20 mouse cellular contexts compared by ENCODE assay signal in the genomic region with DNA sequence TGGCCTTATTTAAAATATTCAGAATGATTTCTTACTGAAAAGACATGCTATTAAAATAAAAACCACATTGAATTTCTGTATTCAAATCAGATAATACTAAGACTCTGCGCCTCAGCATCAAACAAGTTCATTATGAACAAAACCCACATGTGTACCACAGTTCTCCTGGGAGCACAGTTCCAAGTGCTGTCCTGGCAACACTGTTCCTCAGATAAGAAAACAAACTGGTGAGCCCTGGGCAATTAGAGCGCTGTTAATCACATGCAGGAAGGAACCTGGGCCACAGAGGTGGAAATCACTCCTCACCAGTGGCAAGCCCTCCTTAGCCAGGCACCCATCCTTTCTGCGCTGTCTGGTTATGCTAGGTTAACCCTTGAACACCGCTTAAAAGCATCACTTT.
"Had no signal": no experiment of that assay in that cellular context is flagged by ENCODE, and none has a peak within 500 bp of the region (broad histone marks: within the 10 kb centered on the region; RNA-seq: fewer than 3 reads in every experiment).

No protein-coding gene starts in this region.

- DNase-seq: kidney, adult 11 months; kidney, adult 8-10 months; kidney, postnatal 10 days; kidney, postnatal 36 days; layer of hippocampus, postnatal 36 days; liver, postnatal 0 days; lung, embryonic 14.5 days; right cerebral cortex, adult 18-20 months; right cerebral cortex, postnatal 14 days; right cerebral cortex, postnatal 4 days had no signal

- H3K36me3 ChIP-seq: midbrain, embryonic 12.5 days; midbrain, embryonic 15.5 days; neural tube, embryonic 12.5 days had no signal

- H3K4me1 ChIP-seq: neural tube, embryonic 12.5 days; neural tube, embryonic 15.5 days had no signal

- H3K4me2 ChIP-seq: kidney, embryonic 15.5 days; lung, embryonic 14.5 days; midbrain, embryonic 12.5 days; midbrain, embryonic 15.5 days; neural tube, embryonic 12.5 days; neural tube, embryonic 15.5 days had no signal

- H3K9me3 ChIP-seq: kidney, embryonic 15.5 days; midbrain, embryonic 12.5 days; midbrain, embryonic 15.5 days; neural tube, embryonic 15.5 days had no signal

- ATAC-seq: liver, postnatal 0 days; lung, postnatal 0 days had no signal

- H3K9ac ChIP-seq: kidney, embryonic 15.5 days; liver, embryonic 14.5 days; liver, postnatal 0 days; lung, embryonic 14.5 days; midbrain, embryonic 12.5 days; midbrain, embryonic 15.5 days; neural tube, embryonic 12.5 days; neural tube, embryonic 15.5 days had no signal

- H3K27me3 ChIP-seq: kidney, embryonic 15.5 days; midbrain, embryonic 12.5 days; midbrain, embryonic 15.5 days; neural tube, embryonic 12.5 days; neural tube, embryonic 15.5 days had no signal

- H3K4me3 ChIP-seq: kidney, embryonic 15.5 days; left cerebral cortex, adult 2 months; midbrain, embryonic 12.5 days; midbrain, embryonic 15.5 days; neural tube, embryonic 12.5 days; neural tube, embryonic 15.5 days had no signal

- H3K27ac ChIP-seq: kidney, embryonic 15.5 days; left cerebral cortex, adult 2 months; liver, embryonic 14.5 days; macrophage; midbrain, embryonic 12.5 days; midbrain, embryonic 15.5 days; neural tube, embryonic 12.5 days; neural tube, embryonic 15.5 days; stomach, postnatal 0 days had no signal
